Mouse (Mus musculus): ENCODE data around the gene Zfp950. TPM values are rescaled to one million over a fixed set of nuclear protein-coding genes. Genes with fewer than 3 reads are reported as not detected.
A peak's percentile ranks its signal among the peaks of the same experiment; 100 is the strongest.
"Not testable (repeated sequence)": the region's sequence is repeated elsewhere in the genome, so short reads cannot be mapped to it uniquely, and the experiment has no call there.

Zfp950 gene
- 10 to 100 TPM in 2 of 4 experiments, 1 to 10 TPM in 2; 5.4 to 15.5 (median 9.2) TPM for total RNA-seq (2022)

DNA sequence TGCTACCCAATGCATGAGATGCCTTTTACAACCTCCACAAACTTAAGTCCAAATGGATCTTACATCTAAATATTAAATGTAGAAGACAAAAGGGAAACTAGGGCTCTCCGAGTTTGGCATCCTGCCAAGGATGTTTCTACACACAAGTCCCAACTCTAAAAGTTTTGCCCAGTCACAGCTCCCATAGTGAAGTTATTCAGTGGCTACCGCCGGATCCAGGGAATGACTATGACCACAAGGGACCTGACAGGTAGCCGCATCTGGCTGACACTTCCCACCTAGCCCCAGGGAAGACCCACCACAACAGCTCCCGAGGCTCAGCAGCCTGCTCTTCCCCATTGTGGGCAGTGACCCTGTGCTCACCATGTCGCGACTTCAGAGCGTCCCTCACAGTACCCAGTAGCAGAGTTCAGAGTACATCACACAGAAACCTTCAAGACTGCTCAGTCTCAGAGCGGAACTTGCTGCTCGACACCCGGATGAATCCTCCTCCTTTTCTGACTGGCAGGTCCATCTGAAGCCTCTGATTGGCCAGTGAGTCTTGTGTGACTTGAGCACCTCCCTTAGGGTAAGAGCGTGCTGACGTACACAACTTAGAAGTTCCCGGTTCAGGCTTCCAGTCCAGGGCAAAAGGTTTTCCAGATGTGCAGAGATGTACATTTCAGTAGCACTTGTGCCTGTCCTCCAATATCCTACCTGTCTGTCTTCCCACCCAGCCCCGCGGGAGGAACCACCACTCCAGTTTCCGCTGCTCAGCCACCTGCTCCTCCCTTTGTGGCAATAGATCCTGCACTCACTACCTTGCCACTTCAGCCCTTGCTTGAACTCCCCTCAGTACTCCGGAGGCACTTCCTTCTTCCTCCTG, at the start of gene Zfp950:
Zfp950 (minus strand) TSS at position 499 of the 865 bp plus-strand sequence.
- DNase-seq (ENCODE audit: low spot score) = peak; percentile 94

DNA sequence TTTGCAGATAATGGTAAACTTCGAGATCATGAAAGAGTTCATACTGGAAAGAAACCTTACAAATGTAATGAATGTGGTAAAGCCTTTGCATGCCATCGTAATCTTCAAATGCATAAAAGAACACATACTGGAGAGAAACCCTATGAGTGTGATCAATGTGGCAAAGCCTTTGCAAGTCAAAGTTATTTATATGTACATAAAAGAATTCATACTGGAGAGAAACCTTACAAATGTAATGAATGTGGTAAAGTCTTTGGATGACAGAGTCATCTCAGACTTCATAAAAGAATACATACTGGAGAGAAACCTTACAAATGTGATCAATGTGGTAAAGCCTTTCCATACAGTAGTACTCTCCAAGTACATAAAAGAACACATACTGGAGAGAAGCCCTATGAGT, 43.0 kb upstream of the Zfp950 start, which contains the start of gene Gm6020:
Gm6020 (plus strand) TSS at position 301 of the 400 bp plus-strand sequence.
- DNase-seq (ENCODE audit: low spot score) = not testable (repeated sequence)

DNA sequence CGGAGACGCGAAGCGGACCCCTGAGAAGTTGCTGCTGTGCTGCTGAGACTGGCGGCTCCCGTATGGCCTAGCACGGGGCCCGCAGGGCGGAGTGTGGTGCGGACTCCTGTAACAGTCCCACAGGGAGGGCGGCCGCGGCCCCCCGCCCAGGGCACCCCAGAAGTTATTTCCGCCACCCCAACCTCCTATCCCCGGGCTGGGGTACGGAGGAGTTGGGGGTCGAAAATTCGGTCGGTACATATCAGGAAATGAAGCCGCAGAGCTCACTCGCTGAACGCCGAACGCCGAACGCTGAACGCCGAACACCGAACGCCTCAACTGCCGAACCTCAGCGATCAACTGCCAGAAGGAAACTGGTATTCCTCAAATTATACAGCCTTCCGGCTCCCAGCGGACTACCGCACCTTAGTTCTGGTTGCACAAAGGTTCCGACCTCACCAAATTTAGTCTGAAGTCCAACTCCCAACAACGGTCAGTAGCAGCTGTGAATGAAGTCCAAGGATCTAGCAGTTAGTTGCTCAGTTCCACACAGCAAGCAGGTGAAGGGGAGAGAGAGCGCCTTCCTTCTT, 35.2 kb upstream of the Zfp950 start, which contains the start of gene Gm7102:
Gm7102 (minus strand) TSS at position 554 of the 569 bp plus-strand sequence.
- DNase-seq (ENCODE audit: low spot score) = no peak

DNA sequence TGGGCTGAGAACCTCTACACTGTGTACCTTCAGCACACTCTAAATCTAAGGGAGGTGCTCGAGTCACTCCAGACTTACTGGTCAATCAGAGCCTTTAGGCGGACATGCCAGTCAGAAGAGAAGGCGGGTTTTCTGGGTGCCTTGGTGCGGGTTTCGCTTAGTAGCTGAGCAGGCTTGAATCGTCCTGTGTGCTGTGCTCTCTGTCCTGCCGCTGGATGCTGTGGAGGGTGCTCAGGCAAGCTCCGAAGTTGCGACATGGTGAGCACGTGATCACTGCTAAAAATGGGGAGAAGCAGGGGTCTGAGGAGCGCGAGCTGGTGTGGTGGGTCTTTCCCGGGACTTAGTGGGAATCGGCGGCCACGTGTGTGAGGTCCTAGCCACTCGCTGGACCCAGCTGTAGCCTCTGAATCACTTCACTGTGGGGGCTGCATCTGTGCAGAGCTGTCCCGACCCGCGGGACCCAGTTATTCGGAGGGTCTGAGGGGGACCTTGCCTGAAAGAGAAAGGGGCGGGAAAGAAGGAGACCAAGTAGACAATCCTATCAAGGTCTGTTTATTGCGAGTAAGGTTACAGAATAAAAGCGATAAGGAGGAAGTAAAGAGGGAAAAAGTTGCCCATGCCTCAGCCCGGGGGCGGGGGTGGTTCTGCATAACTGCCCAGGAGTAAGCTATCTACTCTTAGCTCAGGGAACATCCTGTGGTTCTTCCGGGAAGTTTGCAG, 11.2 kb upstream of the Zfp950 start:
- DNase-seq (ENCODE audit: low spot score) = no peak

DNA sequence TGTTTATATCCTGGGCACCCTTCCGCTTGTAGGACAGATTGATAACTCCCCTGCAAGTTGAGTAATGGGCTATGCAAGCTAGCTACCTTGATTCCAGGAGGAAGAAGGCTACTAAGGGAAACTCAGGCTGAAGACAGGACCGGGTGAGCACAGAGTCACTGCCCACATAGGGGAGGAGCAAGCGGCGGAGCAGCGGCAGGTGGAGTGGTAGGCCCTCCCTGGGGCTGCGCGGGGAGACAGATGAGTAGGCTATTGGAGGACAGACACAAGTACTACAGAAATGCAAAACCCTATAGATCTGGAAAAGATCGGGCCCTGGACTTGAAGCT, 10.7 kb upstream of the Zfp950 start:
- DNase-seq (ENCODE audit: low spot score) = no peak

DNA sequence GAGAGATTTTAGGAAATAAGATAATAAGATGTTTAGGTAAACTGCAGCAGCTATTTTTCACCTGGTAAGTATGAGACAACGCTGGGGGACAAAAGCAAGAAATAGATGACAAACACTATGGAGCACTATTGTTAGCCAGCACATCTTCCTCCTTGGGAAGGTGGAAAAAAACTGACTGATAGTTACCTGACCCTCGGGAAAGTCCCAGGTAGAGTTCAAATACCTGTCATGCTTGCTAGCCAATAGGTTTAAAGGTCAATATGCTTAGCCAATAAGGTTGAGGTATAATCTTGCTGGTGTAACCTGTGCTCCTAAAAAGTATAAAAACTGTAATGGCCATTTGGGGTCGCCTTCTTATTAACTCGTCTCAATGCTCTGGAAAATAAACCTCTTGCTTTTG, 659 bp upstream of the Zfp950 start:
- no peak for DNase-seq (ENCODE audit: low spot score)

DNA sequence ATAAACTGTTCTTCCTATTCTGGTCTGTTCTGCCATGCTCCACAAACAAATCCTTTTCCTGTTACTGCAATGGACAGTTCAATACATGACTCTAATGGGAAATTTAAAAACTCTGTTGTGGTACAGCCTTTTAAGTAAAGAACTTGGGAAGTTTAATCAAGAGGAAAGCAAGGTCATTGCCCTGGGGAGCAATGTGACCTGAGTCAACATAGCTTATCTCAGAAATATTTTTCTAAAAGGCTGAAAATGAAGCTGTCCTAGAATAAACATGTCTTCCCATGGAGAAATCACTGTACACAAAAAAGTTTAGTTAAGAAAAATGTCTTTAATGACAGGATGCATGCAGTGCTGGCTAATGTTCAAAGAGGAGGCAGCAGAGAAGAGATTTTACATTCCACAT, 2.0 kb downstream of the Zfp950 start:
- DNase-seq (ENCODE audit: low spot score) = no peak

DNA sequence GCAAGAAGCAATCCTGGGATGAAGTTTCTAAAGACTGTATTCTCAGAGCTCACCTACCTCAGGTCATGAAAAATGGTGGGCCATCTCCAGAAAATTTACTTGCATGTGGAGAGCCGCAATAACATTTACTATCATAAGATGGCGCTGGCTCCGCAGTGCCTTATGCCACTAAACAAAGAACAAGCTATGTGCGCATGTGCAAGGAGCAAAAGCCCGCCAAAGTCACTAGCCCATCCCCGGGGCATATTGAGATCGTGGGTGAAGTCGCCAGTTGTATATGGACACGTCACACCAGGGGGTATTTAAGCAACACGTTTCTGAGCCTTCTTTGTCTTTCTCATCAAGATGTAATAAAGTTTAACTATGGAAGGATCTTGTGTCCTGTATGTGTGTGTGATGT, 9.5 kb downstream of the Zfp950 start:
- no peak for DNase-seq (ENCODE audit: low spot score)

DNA sequence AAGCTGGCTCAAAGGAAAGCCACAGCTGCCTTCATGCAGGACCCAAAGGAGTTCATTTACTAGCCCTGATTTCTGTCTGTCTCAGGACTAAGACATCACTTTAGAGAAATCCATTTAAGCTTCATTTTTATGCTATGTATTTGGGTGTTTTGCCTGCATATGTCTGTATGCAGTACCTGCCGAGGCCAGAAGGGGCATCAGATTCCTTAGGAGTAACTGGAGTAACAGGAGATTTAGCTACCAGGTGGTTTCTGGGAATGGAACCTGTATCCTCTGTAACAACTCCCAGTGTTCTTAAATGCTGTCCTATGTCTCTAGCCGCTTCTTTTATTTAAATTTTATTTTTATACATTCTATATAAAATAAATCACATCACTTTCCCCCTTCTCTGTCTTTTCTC, 30.5 kb downstream of the Zfp950 start:
- DNase-seq (ENCODE audit: low spot score) = no peak

DNA sequence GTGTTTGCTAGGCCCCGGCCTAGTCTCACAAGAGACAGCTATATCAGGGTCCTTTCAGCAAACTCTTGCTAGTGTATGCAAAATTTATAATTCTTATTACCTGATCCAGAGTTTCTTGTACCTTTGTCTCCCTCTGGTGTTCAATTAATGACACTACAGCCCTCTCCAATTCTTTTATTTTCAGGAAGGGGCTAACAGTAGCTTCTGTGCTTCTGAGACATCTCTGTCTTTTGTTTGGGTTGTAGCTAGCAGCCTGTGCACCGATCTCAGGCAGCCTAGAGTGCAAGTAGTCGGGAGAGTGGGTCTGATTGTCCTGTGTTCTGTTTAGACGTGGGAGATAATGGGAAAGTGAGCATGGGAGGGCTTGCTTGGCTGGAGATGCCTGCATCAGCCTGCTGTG, 42.9 kb downstream of the Zfp950 start:
- peak; percentile 33 for DNase-seq (ENCODE audit: low spot score)

DNA sequence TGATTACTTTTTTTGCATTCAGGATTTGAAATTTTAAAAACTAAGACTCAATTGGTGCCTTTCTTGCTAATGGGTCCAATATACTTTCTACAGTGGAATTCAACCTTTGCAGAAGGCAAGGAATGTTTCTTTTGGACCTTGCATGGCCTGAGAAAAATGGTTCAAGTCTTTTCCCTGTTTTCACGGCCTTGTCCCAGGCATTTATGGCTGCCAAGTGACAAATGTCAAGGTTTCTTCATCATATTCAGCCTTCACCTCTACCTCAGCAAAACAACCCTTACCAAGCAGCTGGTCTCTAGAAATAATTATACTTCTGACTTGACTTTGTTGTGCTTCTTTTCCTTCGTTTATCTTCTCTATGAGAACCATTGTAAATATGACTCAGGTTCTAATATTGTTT, 43.9 kb downstream of the Zfp950 start:
- no peak for DNase-seq (ENCODE audit: low spot score)

DNA sequence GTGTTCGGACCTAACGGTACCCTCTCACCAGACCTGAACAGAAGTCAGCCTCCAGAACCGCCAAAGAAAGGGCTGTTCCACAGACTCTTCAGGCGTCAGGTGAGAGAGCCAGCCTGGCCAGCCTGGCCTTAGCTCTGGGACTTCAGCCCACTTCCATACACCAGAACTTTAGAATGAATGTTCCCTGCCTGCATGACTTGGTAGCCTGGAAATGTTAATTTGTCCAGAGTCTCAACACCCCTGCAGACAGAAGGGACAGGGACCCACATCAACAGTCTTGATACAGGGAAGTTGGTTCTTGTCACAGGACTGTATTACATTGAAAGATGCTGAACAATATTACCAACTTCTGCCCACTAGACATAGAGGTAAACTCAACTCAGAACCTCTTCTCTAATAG, 50.1 kb downstream of the Zfp950 start:
- DNase-seq (ENCODE audit: low spot score) = no peak

DNA sequence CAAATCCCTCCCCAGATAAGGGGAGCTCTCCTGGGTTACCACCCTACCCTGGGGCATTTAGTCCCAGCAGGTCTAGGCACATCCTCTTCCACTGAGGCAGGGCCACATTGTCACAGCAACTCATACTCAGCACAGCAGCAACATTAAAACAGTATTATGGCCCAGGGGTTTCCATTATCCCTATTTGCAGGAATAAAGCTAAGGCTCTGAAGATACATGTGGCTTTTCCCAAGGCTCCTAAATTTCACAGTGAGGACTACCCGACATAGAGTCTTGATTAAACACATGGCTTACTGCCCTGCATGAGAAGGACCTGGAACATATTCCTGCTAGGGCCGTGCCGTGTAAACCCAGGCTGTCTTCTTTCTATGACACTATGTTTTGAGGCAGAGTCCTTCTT, 51.6 kb downstream of the Zfp950 start:
- DNase-seq (ENCODE audit: low spot score) = no peak

DNA sequence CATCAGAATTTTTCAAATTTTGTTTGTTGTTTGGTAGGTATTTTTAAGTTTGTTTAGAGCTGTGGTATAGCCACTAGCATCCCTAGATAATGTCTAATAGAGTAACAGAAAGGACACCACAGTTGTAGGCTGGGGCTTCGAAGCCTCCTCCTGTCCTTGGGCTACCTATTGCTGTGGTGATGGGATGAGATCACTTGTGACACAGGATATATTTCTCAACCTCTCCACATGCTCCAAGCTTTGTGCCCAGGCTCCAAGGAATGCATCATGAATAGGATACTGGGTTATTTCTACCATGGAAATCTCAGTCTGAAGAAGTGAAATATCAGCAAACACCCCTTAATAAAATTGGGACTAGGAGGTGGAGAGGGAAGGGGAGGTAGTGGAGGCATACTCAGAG, 52.9 kb downstream of the Zfp950 start:
- DNase-seq (ENCODE audit: low spot score) = no peak

DNA sequence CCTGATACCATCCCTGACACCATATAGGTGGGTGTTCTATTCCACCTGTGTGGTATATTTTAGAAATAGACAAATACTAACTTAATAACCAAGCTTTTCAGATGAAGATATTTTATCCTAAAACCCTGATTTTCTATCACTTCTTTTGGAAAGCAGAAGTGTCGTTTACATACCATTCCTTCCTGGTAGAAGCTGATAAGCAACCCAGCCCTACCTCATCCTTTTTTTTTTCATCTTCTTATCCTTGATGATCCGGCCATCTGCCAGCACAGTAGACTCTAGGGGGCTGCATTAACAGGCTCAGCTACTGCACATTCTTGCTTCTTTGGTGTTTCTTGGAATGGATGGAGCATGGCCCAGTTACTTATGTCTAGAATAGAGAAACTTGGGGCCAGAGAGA, 55.4 kb downstream of the Zfp950 start:
- DNase-seq (ENCODE audit: low spot score) = no peak

DNA sequence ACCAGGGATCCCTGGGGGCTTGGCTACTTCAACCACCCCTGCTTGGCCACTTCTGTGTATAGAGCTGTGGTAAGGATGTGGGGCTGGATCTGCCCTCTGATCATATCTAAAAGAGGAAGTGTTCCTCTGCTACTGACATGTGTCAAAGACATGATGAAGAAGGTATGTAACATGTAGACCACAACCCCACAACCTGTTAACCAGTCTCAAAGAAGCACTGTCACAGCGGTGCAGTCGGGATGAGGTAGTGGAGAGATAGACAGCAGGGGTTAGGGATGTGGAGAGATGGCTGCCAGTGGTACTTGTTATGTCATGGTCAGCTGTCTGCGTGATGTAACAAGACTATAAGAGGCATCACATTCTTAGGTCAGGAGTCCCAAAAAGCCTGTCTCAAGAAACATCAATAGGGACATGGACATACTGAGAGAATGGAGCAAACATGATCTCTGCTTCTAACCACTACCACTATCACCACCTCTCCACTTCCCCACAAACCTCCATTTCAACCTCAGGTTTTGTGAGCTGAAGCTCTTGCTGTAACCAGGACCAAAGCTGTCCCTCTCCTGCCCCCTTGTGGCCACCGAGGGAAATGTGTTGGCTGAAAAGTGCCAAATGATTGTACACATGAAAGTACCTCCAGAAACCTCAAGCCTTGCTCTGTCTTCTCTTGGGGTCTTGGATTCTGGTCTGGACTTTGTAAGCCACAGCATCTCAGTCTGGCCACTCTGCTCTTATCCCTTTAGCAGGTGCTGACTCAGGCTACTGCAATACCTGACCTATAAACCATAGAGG, 56.3 kb downstream of the Zfp950 start:
- peak; percentile 92 for DNase-seq (ENCODE audit: low spot score)

DNA sequence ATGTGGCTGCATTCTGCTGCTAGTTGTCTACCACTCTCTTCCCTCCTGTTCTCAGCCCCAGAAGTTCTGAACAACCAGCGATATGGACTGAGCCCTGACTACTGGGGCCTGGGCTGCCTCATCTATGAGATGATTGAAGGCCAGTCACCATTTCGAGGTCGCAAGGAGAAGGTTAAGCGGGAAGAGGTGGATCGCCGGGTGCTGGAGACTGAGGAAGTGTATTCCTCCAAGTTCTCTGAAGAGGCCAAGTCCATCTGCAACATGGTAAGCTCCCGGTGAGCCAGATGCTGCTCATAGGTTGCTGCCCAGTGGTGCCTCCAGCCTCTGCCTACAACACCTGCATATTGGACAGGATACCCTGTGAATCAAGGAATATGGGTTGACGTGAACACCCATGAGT, 57.6 kb downstream of the Zfp950 start:
- no peak for DNase-seq (ENCODE audit: low spot score)

DNA sequence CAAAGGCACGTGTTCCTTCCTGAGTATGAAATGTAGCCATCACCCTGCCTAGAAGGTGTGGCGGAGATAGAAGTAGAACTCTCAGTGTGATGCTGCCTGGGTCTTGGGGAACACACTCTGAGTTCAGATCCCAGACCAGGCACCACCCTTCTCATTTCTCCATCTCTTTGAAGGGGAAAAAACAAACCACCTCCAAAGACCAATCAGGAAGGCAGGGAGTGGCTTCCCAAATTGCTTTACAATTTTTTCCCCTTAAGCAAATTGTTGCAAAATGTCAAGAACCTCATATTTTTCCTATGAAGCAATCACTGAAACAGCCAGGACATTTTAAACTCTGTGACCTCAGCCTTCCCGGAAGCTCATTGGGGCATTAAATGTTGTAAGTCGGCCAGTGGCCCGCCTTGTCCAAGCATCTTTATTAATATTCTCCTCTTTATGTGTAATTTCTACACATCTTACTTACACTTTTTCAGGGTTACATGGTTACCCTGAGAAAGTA, 60.3 kb downstream of the Zfp950 start:
- no peak for DNase-seq (ENCODE audit: low spot score)

DNA sequence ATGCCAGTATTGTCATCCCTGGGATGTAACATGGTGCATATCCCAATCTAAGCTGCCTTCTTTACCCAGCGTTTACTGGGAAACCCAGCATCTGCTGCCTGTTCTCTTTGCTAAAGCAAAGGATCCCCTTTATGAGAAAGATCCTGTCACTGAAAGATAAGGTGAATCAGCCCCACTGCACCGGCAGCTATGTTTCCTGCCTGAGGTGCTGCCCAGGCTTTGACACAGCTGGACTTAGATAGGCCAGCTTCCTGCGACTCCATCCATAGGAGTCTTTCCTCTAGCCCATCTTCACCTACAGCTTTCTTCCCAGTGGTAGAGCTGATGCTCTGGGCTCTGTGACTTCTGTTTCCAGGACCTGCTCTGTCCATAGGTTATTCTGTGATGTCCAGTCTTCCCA, 62.0 kb downstream of the Zfp950 start:
- no peak for DNase-seq (ENCODE audit: low spot score)

DNA sequence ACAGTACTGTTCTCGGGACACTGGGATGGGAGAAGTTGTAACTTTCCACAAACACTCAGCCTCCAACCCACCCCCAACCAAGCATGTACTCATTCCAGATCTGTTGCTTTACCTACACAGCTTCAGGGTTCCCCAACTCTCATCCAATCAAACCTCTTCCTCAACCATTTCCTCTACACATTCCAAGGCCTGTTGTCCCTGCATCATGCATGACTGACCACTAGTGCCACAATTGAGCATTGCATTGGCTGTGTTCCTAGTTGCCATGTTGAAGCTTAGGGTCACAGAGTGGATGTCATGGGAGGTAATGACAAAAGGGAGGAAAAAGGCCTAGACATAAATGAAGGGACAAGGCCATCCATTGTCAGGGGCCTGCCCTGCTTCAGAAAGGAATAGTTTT, 75.6 kb downstream of the Zfp950 start:
- no peak for DNase-seq (ENCODE audit: low spot score)

DNA sequence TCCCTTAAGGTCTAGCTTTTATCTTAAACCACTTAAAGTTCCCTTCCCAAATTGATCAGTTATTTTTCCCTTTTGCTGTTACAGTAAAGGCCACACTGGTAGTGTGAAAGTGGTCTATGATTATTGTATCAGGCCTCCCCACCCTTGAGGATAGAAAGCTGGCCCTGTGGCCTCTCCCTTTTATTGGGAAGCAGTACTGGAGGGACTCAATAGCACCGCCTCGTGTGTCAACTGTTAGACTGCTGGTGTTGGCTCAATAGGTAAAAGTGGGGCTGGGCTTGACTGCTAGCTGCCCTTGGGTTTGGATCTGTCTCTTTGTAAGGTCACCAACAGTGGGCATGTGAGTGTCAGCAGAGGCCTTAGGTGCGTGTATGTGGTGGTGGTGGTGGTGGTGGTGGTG, 76.3 kb downstream of the Zfp950 start:
- DNase-seq (ENCODE audit: low spot score) = no peak

DNA sequence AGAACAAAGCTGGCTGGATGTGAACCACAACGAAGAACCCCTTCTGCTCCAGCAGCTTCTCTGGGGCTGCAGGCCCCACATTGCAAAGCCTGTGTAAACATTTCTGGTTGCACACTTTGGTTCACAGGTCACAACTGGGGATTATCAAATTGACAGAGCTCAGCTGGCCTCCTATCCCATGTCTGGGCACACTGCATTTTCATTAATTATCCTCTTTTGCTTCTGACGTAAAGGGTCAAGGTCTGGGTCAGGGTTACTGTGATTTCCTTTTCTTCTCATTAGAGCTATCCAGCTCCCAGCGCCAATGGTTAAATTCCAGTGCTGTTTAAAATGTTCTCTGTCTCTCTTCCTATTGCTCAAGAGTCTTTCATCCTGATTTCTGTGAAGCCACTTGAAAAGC, 83.1 kb downstream of the Zfp950 start:
- peak; percentile 50 for DNase-seq (ENCODE audit: low spot score)
